Comparison of ENCODE assay signal across 16 mouse cellular contexts in genomic region chr1:120122634-120123383, GRCm38 (mm10). TPM values are rescaled to one million over a fixed set of nuclear protein-coding genes. Genes with fewer than 3 reads are reported as not detected.
DNase-seq lines count a peak whose midpoint lies in the region; ATAC-seq lines count a peak whose summit lies in the region.
"Had no signal": no experiment of that assay in that cellular context is flagged by ENCODE, and none has a peak within 500 bp of the region (broad histone marks: within the 10 kb centered on the region; RNA-seq: fewer than 3 reads in every experiment).

No protein-coding gene starts in this region.

- H3K9me3 ChIP-seq in liver, embryonic 11.5 days (ENCODE audit: control insufficient read depth, low read length) = no peaks in the 10 kb centered on the region
- H3K9me3 ChIP-seq in liver, embryonic 13.5 days (replicated peaks) = no peaks in the 10 kb centered on the region
- no peaks in the 10 kb centered on the region for H3K9me3 ChIP-seq in hindbrain, embryonic 13.5 days
- H3K9me3 ChIP-seq: stomach, embryonic 15.5 days had no signal

- no peaks in the 10 kb centered on the region; the same call in 1 of the 2 replicates for H3K36me3 ChIP-seq in liver, embryonic 11.5 days (ENCODE audit: control insufficient read depth, insufficient read depth, low read length)
- peaks cover 16% of the 10 kb centered on the region for H3K36me3 ChIP-seq in liver, embryonic 13.5 days
- no peaks in the 10 kb centered on the region for H3K36me3 ChIP-seq in splenic B cell, adult 2 months (ENCODE audit: control insufficient read depth, insufficient read depth, low read length, poor library complexity, severe bottlenecking)
- H3K36me3 ChIP-seq in hindbrain, embryonic 13.5 days = no peaks in the 10 kb centered on the region

- peaks cover 14% of the 10 kb centered on the region for H3K4me1 ChIP-seq in liver, embryonic 11.5 days (replicated peaks; ENCODE audit: control insufficient read depth, insufficient read depth, low read length)
- H3K4me1 ChIP-seq in liver, embryonic 13.5 days (replicated peaks) = peaks cover 55% of the 10 kb centered on the region
- peaks cover 36% of the 10 kb centered on the region for H3K4me1 ChIP-seq in hindbrain, embryonic 13.5 days (replicated peaks)

- H3K27ac ChIP-seq in liver, embryonic 11.5 days (ENCODE audit: low read depth, low read length) = no peak overlapping the region
- H3K27ac ChIP-seq in liver, embryonic 13.5 days = no peak overlapping the region
- H3K27ac ChIP-seq in hindbrain, embryonic 13.5 days = no peak overlapping the region
- H3K27ac ChIP-seq: stomach, embryonic 15.5 days had no signal

- H3K9ac ChIP-seq in liver, embryonic 11.5 days (ENCODE audit: low read depth, low read length) = no peak overlapping the region
- no peak overlapping the region for H3K9ac ChIP-seq in liver, embryonic 13.5 days
- H3K9ac ChIP-seq in hindbrain, embryonic 13.5 days = no peak overlapping the region
- H3K9ac ChIP-seq: stomach, embryonic 15.5 days had no signal

- no peaks in the 10 kb centered on the region for H3K27me3 ChIP-seq in liver, embryonic 11.5 days (replicated peaks; ENCODE audit: control insufficient read depth, insufficient read depth, low read length)
- no peaks in the 10 kb centered on the region for H3K27me3 ChIP-seq in liver, embryonic 13.5 days
- no peaks in the 10 kb centered on the region for H3K27me3 ChIP-seq in splenic B cell, adult 2 months (ENCODE audit: control insufficient read depth, insufficient read depth, low read length, poor library complexity, severe bottlenecking)
- H3K27me3 ChIP-seq in hindbrain, embryonic 13.5 days = no peaks in the 10 kb centered on the region
- H3K27me3 ChIP-seq: stomach, embryonic 15.5 days had no signal

- H3K4me3 ChIP-seq in liver, embryonic 11.5 days (ENCODE audit: low read depth, low read length) = no peak overlapping the region
- no peak overlapping the region for H3K4me3 ChIP-seq in liver, embryonic 13.5 days (replicated peaks)
- no peak overlapping the region for H3K4me3 ChIP-seq in hindbrain, embryonic 13.5 days
- H3K4me3 ChIP-seq: stomach, embryonic 15.5 days had no signal

- DNase-seq in liver, embryonic 11.5 days (ENCODE audit: low spot score) = no peak
- DNase-seq in liver (no peak), MEL-GATA-1-ER (ENCODE audit: extremely low read depth, low read depth) (peak; percentile 70)
- no peak for DNase-seq in liver, embryonic 13.5 days
- peak; percentile 21 for DNase-seq in splenic B cell, adult 2 months (ENCODE audit: low read depth, low spot score)
- DNase-seq in lung, postnatal 36 days = no peak
- no peak for DNase-seq in thymus, postnatal 25 days
- DNase-seq: cerebellum, adult 11 months; cerebellum, postnatal 36 days; kidney, adult 11 months; kidney, postnatal 14 days; lung, postnatal 4 days; right cerebral cortex, postnatal 4 days; thymus, postnatal 36 days had no signal

- ATAC-seq in liver, embryonic 11.5 days (replicated peaks; ENCODE audit: low FRiP score) = no peak
- ATAC-seq in liver, embryonic 13.5 days (ENCODE audit: low read depth) = no peak
- ATAC-seq in hindbrain, embryonic 13.5 days (ENCODE audit: low FRiP score) = no peak

- H3K4me2 ChIP-seq in liver, embryonic 11.5 days = peak overlapping the region; percentile 67; the same call in 1 of the 2 replicates
- peak overlapping the region; percentile 88; the same call in 1 of the 2 replicates for H3K4me2 ChIP-seq in liver, embryonic 13.5 days
- H3K4me2 ChIP-seq in hindbrain, embryonic 13.5 days = no peak overlapping the region

- 74% methylated on average over 8 of the region's 8 CpGs for WGBS in liver, embryonic 11.5 days
- 55% methylated on average over 8 of the region's 8 CpGs for WGBS in liver, embryonic 13.5 days (ENCODE audit: insufficient replicate concordance)
- WGBS in hindbrain, embryonic 13.5 days = 95% methylated on average over 8 of the region's 8 CpGs

RNA-seq across cellular contexts. Expression of gene 3110009E18Rik, which starts 1.8 kb away (rescaled TPM):
- 23.5 and 24.3 TPM in 2 replicates for polyA plus RNA-seq in liver, embryonic 11.5 days (2014; fragmentation: Nextera tagmentation; extraction: Ambion mirVana)
- 12.6 and 12.7 TPM in 2 replicates for polyA plus RNA-seq in liver, embryonic 13.5 days (2015; fragmentation: Nextera tagmentation; extraction: Ambion mirVana)
- polyA plus RNA-seq in hindbrain, embryonic 13.5 days (2015; fragmentation: Nextera tagmentation; extraction: Ambion mirVana) = 20.1 and 21.6 TPM in 2 replicates

RNA-seq across cellular contexts. Expression of gene Dbi, which starts 1.9 kb away (rescaled TPM):
- 541 and 569 TPM in 2 replicates for polyA plus RNA-seq in liver, embryonic 11.5 days (2014; fragmentation: Nextera tagmentation; extraction: Ambion mirVana)
- polyA plus RNA-seq in liver, embryonic 13.5 days (2015; fragmentation: Nextera tagmentation; extraction: Ambion mirVana) = 581 and 610 TPM in 2 replicates
- polyA plus RNA-seq in hindbrain, embryonic 13.5 days (2015; fragmentation: Nextera tagmentation; extraction: Ambion mirVana) = 1,104 and 1,361 TPM in 2 replicates

RNA-seq across cellular contexts. Expression of gene Tmem37, which starts 48.9 kb away (rescaled TPM):
- 39.7 and 40.7 TPM in 2 replicates for polyA plus RNA-seq in liver, embryonic 11.5 days (2014; fragmentation: Nextera tagmentation; extraction: Ambion mirVana)
- 46.4 and 52.5 TPM in 2 replicates for polyA plus RNA-seq in liver, embryonic 13.5 days (2015; fragmentation: Nextera tagmentation; extraction: Ambion mirVana)
- polyA plus RNA-seq in hindbrain, embryonic 13.5 days (2015; fragmentation: Nextera tagmentation; extraction: Ambion mirVana) = 7.9 and 8.0 TPM in 2 replicates

Comparison
In these comparisons a context has a peak if more than half of its experiments do, and no peak if none do; other contexts are left out.
1. DNase-seq: peak in MEL-GATA-1-ER (single experiment) and splenic B cell, adult 2 months (single experiment); none in liver, embryonic 11.5 days (single experiment), liver (single experiment), liver, embryonic 13.5 days (single experiment), lung, postnatal 36 days (single experiment) and thymus, postnatal 25 days (single experiment).